Mouse (Mus musculus): ENCODE results near the gene St7l. TPM values are rescaled to one million over a fixed set of nuclear protein-coding genes. Genes with fewer than 3 reads are reported as not detected.

St7l gene
- polyA plus RNA-seq, 1 experiment: 4.5 TPM

- 94% methylated on average over 12 of the region's 12 CpGs for WGBS
- Histone ChIP-seq H3K4me3 (ENCODE audit: extremely low read depth, insufficient read depth, insufficient read length) (no peak overlapping the region), H3K4me1 (ENCODE audit: control insufficient read depth, insufficient read depth, insufficient read length) (no peaks in the 10 kb centered on the region), H3K27ac (ENCODE audit: insufficient read depth, low read length) (no peak overlapping the region), H3K27me3 (ENCODE audit: control insufficient read depth, insufficient read depth, low read length) (no peaks in the 10 kb centered on the region), H3K36me3 (ENCODE audit: control insufficient read depth, insufficient read depth, low read length) (no peaks in the 10 kb centered on the region)
- TF ChIP-seq CTCF (IDR thresholded peaks at IDR 0.05; ENCODE audit: extremely low read depth, insufficient read depth, insufficient read length, insufficient replicate concordance) (no peak), POLR2A (IDR thresholded peaks at IDR 0.05; ENCODE audit: low read depth, low read length) (no peak)
- no peak for DNase-seq (ENCODE audit: low read depth in 1 of 2, low spot score in 2 of 2)
These were observed 87.1 kb downstream of the St7l start for GRCm38 (mm10) chr3:104950926-104951325.

DNA sequence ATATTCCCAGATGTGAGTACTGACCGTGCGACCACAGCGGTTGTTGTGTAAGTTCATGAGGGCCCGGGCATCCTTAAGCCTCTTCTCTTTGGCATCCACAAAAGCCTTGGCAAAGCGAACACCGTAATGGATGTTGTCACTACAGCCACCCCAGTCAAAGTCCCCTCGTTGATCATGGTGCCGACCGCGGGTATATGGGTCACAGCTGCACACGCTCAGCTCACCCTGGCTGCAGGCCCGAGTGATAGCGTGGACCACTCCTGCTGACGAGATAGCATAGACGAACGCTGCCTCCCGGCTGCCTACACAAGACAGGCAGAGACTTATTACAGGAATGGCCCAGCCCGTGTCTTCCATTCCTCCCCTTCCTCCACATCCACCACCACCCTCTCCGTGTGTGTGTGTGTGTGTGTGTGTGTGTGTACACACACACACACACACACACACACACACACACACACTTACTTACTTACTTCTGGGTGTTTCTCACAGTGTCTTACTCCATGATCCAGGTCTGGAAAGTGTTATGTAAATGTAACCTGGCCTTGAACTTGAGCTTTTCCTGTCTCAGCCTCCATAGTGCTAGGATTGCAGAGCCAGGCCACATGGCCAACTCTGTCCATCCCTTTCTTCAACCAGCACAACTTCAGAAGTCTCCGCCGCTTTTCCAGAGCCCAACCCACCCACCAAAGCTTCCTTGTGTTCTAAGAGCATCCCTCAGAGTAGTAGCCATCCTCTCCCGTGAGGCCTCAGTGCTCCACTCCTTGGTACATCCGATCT, 89.3 kb downstream of the St7l start:
- no peaks in the 10 kb centered on the region for H3K36me3 ChIP-seq (ENCODE audit: control insufficient read depth, insufficient read depth, low read length)
- TF ChIP-seq POLR2A (IDR thresholded peaks at IDR 0.05; ENCODE audit: low read depth, low read length): no peak
- no peak for TF ChIP-seq CTCF (IDR thresholded peaks at IDR 0.05; ENCODE audit: extremely low read depth, insufficient read depth, insufficient read length, insufficient replicate concordance)
- no peaks in the 10 kb centered on the region for H3K27me3 ChIP-seq (ENCODE audit: control insufficient read depth, insufficient read depth, low read length)
- 94% methylated on average over 23 of the region's 23 CpGs for WGBS
- H3K4me3 ChIP-seq (ENCODE audit: extremely low read depth, insufficient read depth, insufficient read length): no peak overlapping the region
- no peaks in the 10 kb centered on the region for H3K4me1 ChIP-seq (ENCODE audit: control insufficient read depth, insufficient read depth, insufficient read length)
- no peak for DNase-seq (ENCODE audit: low read depth in 1 of 2, low spot score in 2 of 2)
- H3K27ac ChIP-seq (ENCODE audit: insufficient read depth, low read length): no peak overlapping the region

DNA sequence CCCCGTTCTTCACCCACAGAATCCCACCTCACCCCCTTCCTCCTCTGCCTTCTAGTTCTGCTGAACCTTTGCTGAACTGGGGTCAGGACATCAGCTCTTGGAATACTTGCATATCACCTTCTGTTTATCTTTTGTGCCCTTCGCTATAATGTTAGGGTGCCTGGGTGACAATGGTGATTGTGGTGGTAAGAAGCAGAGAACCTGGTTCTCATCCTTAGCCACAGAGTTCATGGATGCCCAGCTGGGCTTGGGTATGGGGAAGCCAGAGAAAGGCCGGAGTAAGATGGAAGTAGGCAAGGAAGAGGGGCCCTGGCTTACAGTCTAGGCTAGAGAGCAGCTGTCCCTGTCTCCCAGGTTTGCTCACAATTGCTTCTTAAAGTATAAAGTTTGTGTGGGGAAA, 90.3 kb downstream of the St7l start:
- DNase-seq (ENCODE audit: low read depth in 1 of 2, low spot score in 2 of 2): no peak
- H3K36me3 ChIP-seq (ENCODE audit: control insufficient read depth, insufficient read depth, low read length): no peaks in the 10 kb centered on the region
- WGBS: 89% methylated on average over 3 of the region's 3 CpGs
- H3K4me1 ChIP-seq (ENCODE audit: control insufficient read depth, insufficient read depth, insufficient read length): no peaks in the 10 kb centered on the region
- no peak overlapping the region for H3K4me3 ChIP-seq (ENCODE audit: extremely low read depth, insufficient read depth, insufficient read length)
- no peaks in the 10 kb centered on the region for H3K27me3 ChIP-seq (ENCODE audit: control insufficient read depth, insufficient read depth, low read length)
- H3K27ac ChIP-seq (ENCODE audit: insufficient read depth, low read length): no peak overlapping the region
- TF ChIP-seq CTCF (IDR thresholded peaks at IDR 0.05; ENCODE audit: extremely low read depth, insufficient read depth, insufficient read length, insufficient replicate concordance) (no peak), POLR2A (IDR thresholded peaks at IDR 0.05; ENCODE audit: low read depth, low read length) (no peak)

GRCm38 (mm10) chr3:104954551-104954950, 90.7 kb downstream of the St7l start:
- no peak overlapping the region for H3K27ac ChIP-seq (ENCODE audit: insufficient read depth, low read length)
- H3K27me3 ChIP-seq (ENCODE audit: control insufficient read depth, insufficient read depth, low read length): no peaks in the 10 kb centered on the region
- TF ChIP-seq CTCF (IDR thresholded peaks at IDR 0.05; ENCODE audit: extremely low read depth, insufficient read depth, insufficient read length, insufficient replicate concordance) (no peak), POLR2A (IDR thresholded peaks at IDR 0.05; ENCODE audit: low read depth, low read length) (no peak)
- no peak overlapping the region for H3K4me3 ChIP-seq (ENCODE audit: extremely low read depth, insufficient read depth, insufficient read length)
- H3K36me3 ChIP-seq (ENCODE audit: control insufficient read depth, insufficient read depth, low read length): no peaks in the 10 kb centered on the region
- no peaks in the 10 kb centered on the region for H3K4me1 ChIP-seq (ENCODE audit: control insufficient read depth, insufficient read depth, insufficient read length)
- WGBS: 94% methylated on average over 15 of the region's 15 CpGs
- DNase-seq (ENCODE audit: low read depth in 1 of 2, low spot score in 2 of 2): no peak

GRCm38 (mm10) chr3:104956131-104956581, 92.4 kb downstream of the St7l start:
- WGBS: 85% methylated on average over 6 of the region's 6 CpGs
- no peak for DNase-seq (ENCODE audit: low read depth in 1 of 2, low spot score in 2 of 2)
- TF ChIP-seq CTCF (IDR thresholded peaks at IDR 0.05; ENCODE audit: extremely low read depth, insufficient read depth, insufficient read length, insufficient replicate concordance) (no peak), POLR2A (IDR thresholded peaks at IDR 0.05; ENCODE audit: low read depth, low read length) (no peak)
- Histone ChIP-seq H3K4me3 (ENCODE audit: extremely low read depth, insufficient read depth, insufficient read length) (no peak overlapping the region), H3K27me3 (ENCODE audit: control insufficient read depth, insufficient read depth, low read length) (0 out of 2 replicates have a peak, but pooled peaks cover 4% of the 10 kb centered on the region), H3K4me1 (ENCODE audit: control insufficient read depth, insufficient read depth, insufficient read length) (peaks cover under 1% of the 10 kb centered on the region; the same call in 1 of the 2 replicates), H3K36me3 (ENCODE audit: control insufficient read depth, insufficient read depth, low read length) (no peaks in the 10 kb centered on the region), H3K27ac (ENCODE audit: insufficient read depth, low read length) (no peak overlapping the region)

DNA sequence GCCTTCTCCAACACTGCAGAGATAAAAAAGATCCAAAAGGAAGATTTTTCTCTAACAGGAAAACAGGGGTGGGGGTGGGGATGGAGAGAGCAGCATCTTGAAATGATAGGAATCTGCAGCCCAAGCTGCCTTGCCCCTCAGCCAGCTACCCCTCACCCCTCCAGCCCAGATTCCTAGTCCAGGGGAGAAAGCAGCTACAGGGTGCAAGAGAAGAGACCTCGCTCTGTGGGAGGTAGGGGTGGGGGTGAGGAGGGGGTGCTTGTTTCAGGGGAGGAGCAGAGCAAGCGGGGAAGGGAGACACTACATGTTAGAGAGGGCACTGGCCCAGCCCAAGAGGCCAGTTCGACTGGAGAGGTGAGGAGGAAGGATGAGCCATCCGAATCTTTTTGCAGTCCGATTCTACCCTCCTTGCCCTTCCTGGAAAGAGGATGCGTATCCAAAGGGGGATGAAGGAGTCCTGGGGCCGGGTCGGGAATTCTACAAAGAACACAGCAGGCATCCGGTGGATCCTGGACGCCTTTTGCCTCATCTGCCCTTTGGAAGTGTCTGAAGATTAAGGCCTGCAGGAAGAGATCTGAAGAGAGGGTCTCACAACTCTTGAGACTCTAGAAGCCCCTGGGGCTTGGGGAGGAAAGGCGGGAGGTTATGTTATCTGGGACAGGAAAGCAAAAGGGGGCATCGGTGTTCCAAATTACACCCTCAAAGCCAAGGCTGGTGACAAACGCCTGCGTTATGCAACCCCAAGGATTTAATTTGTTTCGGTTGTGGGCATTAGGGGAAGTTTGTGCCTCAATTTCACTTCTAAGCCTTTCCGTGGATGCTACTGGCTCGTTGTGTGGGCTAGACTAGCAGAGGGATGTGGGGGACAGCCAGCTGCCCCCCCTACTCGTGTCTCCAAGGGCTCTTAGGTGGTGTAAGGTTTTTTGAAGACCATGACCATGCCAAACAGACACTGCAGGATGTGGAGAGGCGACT, 96.5 kb downstream of the St7l start:
- TF ChIP-seq POLR2A (IDR thresholded peaks at IDR 0.05; ENCODE audit: low read depth, low read length) (no peak), CTCF (IDR thresholded peaks at IDR 0.05; ENCODE audit: extremely low read depth, insufficient read depth, insufficient read length, insufficient replicate concordance) (no peak)
- peaks cover 16% of the 10 kb centered on the region for H3K27me3 ChIP-seq (ENCODE audit: control insufficient read depth, insufficient read depth, low read length)
- H3K4me3 ChIP-seq (ENCODE audit: extremely low read depth, insufficient read depth, insufficient read length): no peak overlapping the region
- peaks cover 13% of the 10 kb centered on the region for H3K4me1 ChIP-seq (ENCODE audit: control insufficient read depth, insufficient read depth, insufficient read length)
- no peak for DNase-seq (ENCODE audit: low read depth in 1 of 2, low spot score in 2 of 2)
- no peak overlapping the region for H3K27ac ChIP-seq (ENCODE audit: insufficient read depth, low read length)
- H3K36me3 ChIP-seq (ENCODE audit: control insufficient read depth, insufficient read depth, low read length): no peaks in the 10 kb centered on the region
- 24% methylated on average over 19 of the region's 19 CpGs for WGBS
